Mouse (Mus musculus): ENCODE measurements around the gene Calcr. TPM values are rescaled to one million over a fixed set of nuclear protein-coding genes. Genes with fewer than 3 reads are reported as not detected.

The Calcr gene
- polyA plus RNA-seq (2012; rRNA removed), result not detected in 2 replicates

DNA sequence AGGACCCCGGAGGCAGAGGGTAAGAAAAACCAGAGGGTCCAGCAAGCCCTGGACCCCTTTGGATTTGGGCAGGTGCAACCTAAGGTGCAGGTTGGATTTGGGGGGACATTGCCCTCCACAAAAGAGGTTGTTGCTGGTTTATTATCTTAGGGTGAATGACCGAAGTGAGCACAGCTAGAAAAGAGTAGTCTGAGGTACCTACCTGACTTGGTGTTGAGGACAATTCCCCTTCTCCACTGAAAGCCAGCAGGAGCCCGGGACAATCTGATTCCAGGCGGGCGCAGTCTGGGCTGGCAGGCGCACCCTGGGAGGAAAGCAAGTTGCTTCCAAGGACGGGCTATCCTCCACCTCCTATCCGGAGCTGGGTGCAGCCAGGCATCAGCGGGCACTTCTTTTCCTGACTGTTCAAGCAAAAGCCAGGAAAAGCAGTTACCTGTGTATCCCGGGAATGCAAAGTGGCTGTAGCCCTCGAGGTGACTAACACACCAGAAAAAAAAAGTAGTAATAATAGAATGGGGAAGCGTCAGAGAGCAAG, at the start of gene Calcr:
Gene Calcr (minus strand): TSS at position 485 of the 535 bp plus-strand sequence.
- no peak within 1 kb of the TSS for H3K27ac ChIP-seq (ENCODE audit: insufficient read depth, low read length)
- no peaks in the 10 kb centered on the region for H3K4me1 ChIP-seq (ENCODE audit: control insufficient read depth, insufficient read depth, low read length)
- TF ChIP-seq CTCF (IDR thresholded peaks at IDR 0.05; ENCODE audit: extremely low read depth, insufficient read depth, low read length) (no peak), POLR2A (IDR thresholded peaks at IDR 0.05; ENCODE audit: extremely low read depth, insufficient read depth, low read length) (no peak)
- no peak within 1 kb of the TSS for H3K4me3 ChIP-seq (ENCODE audit: insufficient read depth, low read length)

DNA sequence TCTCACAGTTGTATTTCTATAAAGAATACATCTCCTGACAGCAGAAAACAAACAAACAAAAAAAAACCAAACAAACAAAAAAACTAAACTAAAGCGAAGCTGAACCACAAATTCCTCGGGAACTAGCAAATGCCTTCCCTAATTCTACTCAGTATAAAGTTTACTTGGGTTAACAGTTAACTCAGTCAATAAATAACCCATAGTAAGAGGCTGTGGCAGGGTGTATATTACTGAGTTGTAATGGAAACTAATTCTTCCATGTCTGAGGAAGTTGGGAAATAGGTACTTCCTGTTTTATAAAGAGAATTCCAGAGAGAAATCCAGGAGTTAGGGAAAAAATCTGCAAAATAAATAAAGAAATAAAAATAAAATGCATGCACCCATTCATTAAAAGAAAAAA, 3.0 kb upstream of the Calcr start:
- no peak overlapping the region for H3K27ac ChIP-seq (ENCODE audit: insufficient read depth, low read length)

DNA sequence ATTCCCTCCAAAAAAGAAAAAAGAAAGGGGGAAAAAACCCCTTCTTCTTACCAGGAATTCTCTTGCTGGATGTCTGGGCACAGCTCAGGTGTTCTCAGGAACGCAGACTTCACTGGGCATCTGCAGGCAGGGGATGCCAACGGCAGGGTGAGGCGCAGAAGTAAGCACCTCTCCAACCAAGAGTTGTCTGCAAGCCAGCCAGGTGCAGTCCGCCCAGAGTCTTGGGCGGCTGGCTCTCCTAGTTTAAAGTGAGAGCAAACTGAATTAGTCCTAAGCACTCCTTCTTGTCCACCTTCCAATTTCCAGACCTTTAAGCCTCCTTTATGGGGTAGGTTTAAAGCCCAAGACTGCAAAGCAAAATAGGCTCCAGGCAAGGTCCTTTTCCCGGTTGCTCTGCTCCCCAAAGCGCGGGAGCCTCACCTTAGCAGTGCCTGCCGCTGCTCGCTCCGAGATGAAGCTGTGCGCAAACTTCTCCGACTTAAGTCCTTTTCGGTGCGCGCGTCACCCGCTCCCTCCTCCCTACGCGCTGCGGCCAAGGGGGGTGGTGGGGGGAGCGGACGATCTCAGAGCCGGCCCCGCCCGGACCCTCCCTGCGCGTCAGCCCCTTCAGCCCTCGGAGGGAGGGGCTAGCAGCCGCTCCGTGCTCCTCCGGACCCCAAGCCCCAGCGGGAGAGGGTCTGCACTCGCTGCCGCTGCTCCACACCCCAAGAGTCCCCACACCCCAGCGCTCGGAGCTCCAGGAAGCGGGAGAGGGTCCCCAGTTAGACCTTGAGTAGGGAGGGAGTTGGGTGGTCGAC, 1.1 kb downstream of the Calcr start:
- TF ChIP-seq POLR2A (IDR thresholded peaks at IDR 0.05; ENCODE audit: extremely low read depth, insufficient read depth, low read length), result no peak
- TF ChIP-seq CTCF (IDR thresholded peaks at IDR 0.05; ENCODE audit: extremely low read depth, insufficient read depth, low read length), result no peak
- H3K4me1 ChIP-seq (ENCODE audit: control insufficient read depth, insufficient read depth, low read length), result no peaks in the 10 kb centered on the region
- no peak overlapping the region for H3K4me3 ChIP-seq (ENCODE audit: insufficient read depth, low read length)
- H3K27ac ChIP-seq (ENCODE audit: insufficient read depth, low read length), result no peak overlapping the region

More for the DNA sequence above, 3.0 kb upstream of the Calcr start:
- H3K4me3 ChIP-seq (ENCODE audit: insufficient read depth, low read length), result no peak overlapping the region
- H3K4me1 ChIP-seq (ENCODE audit: control insufficient read depth, insufficient read depth, low read length), result no peaks in the 10 kb centered on the region
- no peak for TF ChIP-seq CTCF (IDR thresholded peaks at IDR 0.05; ENCODE audit: extremely low read depth, insufficient read depth, low read length)
- TF ChIP-seq POLR2A (IDR thresholded peaks at IDR 0.05; ENCODE audit: extremely low read depth, insufficient read depth, low read length), result no peak

DNA sequence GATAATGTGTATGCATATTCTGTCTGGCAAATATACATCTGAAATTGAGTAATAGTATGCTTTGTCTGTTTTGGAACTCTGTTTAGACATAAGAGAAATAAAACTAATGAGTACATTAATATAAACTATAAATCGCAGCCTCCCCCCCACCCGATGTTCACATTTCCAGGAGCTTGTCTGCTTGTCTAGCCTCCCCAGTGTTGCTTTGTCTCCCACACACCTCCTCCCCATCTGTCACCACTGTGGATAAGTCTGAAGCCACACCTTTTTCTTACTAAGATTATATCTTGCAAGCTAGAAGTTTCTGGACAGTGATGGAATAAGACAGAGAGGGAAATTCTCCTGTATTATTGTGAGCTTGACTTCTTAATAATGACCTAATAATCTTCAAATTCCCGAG, 12.9 kb downstream of the Calcr start:
- TF ChIP-seq POLR2A (IDR thresholded peaks at IDR 0.05; ENCODE audit: extremely low read depth, insufficient read depth, low read length) (no peak), CTCF (IDR thresholded peaks at IDR 0.05; ENCODE audit: extremely low read depth, insufficient read depth, low read length) (no peak)
- H3K4me3 ChIP-seq (ENCODE audit: insufficient read depth, low read length), result no peak overlapping the region
- no peaks in the 10 kb centered on the region for H3K4me1 ChIP-seq (ENCODE audit: control insufficient read depth, insufficient read depth, low read length)
- no peak overlapping the region for H3K27ac ChIP-seq (ENCODE audit: insufficient read depth, low read length)

DNA sequence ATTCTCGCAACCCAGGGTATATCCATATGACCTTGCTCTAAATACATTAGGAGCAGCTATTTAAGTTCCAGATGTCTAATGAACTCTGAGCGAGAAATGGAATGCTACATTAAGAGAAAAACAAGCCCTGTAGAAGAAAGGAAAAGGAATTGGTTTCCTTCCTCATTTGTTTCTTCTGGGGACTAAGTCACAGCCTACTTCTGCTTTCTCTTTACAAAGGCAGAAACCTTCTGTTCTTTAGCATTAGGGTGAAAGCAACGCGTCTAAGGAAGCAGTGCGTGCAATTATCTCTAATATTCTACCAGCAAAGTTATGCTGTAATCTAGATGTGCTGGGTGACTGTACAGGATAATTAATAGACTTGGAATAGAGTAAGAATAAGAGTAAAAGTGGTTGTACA, 14.9 kb downstream of the Calcr start:
- no peak for TF ChIP-seq POLR2A (IDR thresholded peaks at IDR 0.05; ENCODE audit: extremely low read depth, insufficient read depth, low read length)
- TF ChIP-seq CTCF (IDR thresholded peaks at IDR 0.05; ENCODE audit: extremely low read depth, insufficient read depth, low read length), result no peak
- H3K4me3 ChIP-seq (ENCODE audit: insufficient read depth, low read length), result no peak overlapping the region
- no peaks in the 10 kb centered on the region for H3K4me1 ChIP-seq (ENCODE audit: control insufficient read depth, insufficient read depth, low read length)
- no peak overlapping the region for H3K27ac ChIP-seq (ENCODE audit: insufficient read depth, low read length)

DNA sequence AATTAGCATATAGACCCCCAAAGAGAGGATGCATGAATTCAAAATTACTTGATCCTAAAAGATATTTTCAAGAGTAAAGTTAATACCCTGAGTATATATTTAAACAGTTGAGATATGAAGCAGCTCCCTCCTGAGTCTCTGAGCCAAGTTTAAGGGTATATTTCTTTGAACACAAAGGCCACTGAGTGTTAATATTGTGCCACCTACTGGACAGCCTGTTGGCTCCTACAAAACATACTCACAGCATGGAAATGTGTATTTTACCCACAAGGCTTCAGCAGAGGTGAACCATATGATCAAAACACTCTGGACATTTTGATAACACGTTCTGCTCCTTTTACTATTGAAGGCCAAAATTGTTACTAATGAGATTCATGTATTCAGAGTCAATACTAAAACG, 19.0 kb downstream of the Calcr start:
- Histone ChIP-seq H3K27ac (ENCODE audit: insufficient read depth, low read length) (no peak overlapping the region), H3K4me3 (ENCODE audit: insufficient read depth, low read length) (no peak overlapping the region)

DNA sequence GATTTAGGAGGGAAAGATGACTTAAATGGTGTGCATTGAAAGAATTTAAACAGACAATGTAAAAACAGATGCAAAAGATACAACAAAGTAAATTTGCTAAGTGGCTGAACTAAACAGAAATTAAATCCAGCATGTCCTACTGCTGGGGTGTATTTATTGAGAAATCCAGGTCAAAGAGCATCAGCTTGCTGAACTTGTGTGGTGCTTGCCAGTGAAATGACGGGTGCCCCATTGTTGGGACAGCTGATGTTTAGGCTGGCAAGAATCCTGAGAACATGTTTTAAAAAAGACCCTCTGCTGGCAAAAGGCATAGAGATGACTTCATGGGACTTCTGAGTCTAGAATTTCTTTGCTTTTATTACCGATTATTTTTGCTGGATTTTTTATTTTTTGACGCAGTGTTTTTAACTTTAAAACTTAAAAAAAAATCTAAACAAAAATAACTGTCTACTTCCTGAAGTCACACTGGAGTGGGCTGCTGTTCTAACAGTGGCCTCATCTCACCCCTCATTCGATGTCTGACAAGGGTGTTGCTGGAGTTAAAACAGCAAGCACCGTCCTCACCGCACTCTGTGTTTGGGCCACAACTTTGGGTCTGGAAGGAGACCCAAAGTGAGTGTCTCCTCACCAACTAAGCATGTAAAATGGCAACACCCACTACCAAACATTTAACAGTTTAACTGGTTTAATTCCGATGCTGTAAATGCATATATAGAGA, 22.4 kb downstream of the Calcr start:
- TF ChIP-seq CTCF (IDR thresholded peaks at IDR 0.05; ENCODE audit: extremely low read depth, insufficient read depth, low read length), result no peak
- no peak for TF ChIP-seq POLR2A (IDR thresholded peaks at IDR 0.05; ENCODE audit: extremely low read depth, insufficient read depth, low read length)
- Histone ChIP-seq H3K4me1 (ENCODE audit: control insufficient read depth, insufficient read depth, low read length) (no peaks in the 10 kb centered on the region), H3K4me3 (ENCODE audit: insufficient read depth, low read length) (no peak overlapping the region), H3K27ac (ENCODE audit: insufficient read depth, low read length) (no peak overlapping the region)

More for the DNA sequence above, 19.0 kb downstream of the Calcr start:
- H3K4me1 ChIP-seq (ENCODE audit: control insufficient read depth, insufficient read depth, low read length), result no peaks in the 10 kb centered on the region
- TF ChIP-seq POLR2A (IDR thresholded peaks at IDR 0.05; ENCODE audit: extremely low read depth, insufficient read depth, low read length), result no peak
- TF ChIP-seq CTCF (IDR thresholded peaks at IDR 0.05; ENCODE audit: extremely low read depth, insufficient read depth, low read length), result no peak

DNA sequence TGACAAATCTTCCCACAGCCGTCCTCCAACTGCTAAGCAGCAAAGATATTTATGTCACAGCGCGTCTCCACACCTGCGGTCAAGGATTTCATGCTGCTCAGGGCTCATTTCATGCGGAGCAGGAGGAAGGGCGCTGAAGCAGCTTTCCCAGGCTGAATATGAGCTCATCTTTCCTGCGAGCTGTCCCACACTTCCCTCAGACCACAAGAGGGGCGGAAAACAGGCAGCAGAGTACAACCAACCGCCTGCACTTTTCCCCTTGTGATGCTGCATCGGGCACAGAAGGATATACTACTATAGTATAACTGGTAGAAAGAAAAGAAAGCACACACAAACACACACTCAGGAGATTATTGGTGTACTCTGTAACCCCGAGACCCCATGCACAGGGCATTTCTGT, 23.2 kb downstream of the Calcr start:
- no peak for TF ChIP-seq CTCF (IDR thresholded peaks at IDR 0.05; ENCODE audit: extremely low read depth, insufficient read depth, low read length)
- no peak for TF ChIP-seq POLR2A (IDR thresholded peaks at IDR 0.05; ENCODE audit: extremely low read depth, insufficient read depth, low read length)
- Histone ChIP-seq H3K4me3 (ENCODE audit: insufficient read depth, low read length) (no peak overlapping the region), H3K27ac (ENCODE audit: insufficient read depth, low read length) (no peak overlapping the region), H3K4me1 (ENCODE audit: control insufficient read depth, insufficient read depth, low read length) (no peaks in the 10 kb centered on the region)

DNA sequence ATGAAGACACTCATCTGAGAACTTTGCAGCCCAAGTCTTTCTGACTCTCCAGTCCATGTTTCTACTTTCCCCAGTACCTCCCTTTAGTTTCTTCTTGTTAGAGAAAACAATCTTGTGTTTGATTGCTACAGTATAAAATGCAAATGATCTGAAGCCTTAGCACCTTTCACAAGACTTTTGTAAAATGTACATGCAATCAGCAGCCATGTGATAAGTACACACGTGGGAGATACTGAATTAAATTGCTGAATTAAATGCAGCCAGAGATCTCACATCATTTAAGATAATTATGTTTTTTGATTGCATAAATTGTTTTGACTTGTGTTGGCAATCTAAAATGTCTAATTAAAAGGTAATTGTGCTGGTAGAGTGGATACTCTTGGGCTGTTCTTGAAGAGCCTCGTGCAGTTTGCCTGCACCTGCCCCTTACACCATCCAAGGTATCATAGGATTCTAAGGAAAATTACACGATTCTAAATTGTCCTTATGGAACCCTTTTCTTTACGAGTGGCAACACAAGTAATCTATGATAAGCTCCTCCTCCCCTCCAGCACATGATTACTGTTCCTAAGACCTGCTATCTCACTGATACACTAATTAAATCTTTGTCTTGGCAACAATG, 34.2 kb downstream of the Calcr start:
- Histone ChIP-seq H3K4me1 (ENCODE audit: control insufficient read depth, insufficient read depth, low read length) (no peaks in the 10 kb centered on the region), H3K27ac (ENCODE audit: insufficient read depth, low read length) (no peak overlapping the region), H3K4me3 (ENCODE audit: insufficient read depth, low read length) (no peak overlapping the region)
- TF ChIP-seq CTCF (IDR thresholded peaks at IDR 0.05; ENCODE audit: extremely low read depth, insufficient read depth, low read length) (no peak), POLR2A (IDR thresholded peaks at IDR 0.05; ENCODE audit: extremely low read depth, insufficient read depth, low read length) (no peak)
